Mouse (Mus musculus) CH12.LX (cell line): ENCODE results near the gene Ager. TPM values are rescaled to one million over a fixed set of nuclear protein-coding genes. Genes with fewer than 3 reads are reported as not detected.

Experiments used
- DNase-seq: peaks from one replicate; pipeline ENCODE4 v3.0.0-alpha.2; 2013; ENCODE audit errors: extremely low read depth
- H3K27ac ChIP-seq: 2 replicates; pipeline ENCODE4 v1.5.1; 2012; ENCODE audit warnings: low read depth, mild to moderate bottlenecking, control low read depth, moderate library complexity; ENCODE audit not compliant: insufficient read depth
- H3K27me3 ChIP-seq: replicated peaks from 2 replicates; pipeline ENCODE3; 2012; ENCODE audit warnings: inconsistent platforms
- H3K36me3 ChIP-seq, 2 experiments: replicated peaks in 1 of 2; 2 replicates each; pipeline versions ENCODE3 to v1.6.1; 2012; ENCODE audit warnings: inconsistent platforms in 1 of 2, low read length in 1 of 2, mild to moderate bottlenecking in 1 of 2, mixed read lengths in 1 of 2, moderate library complexity in 1 of 2; ENCODE audit not compliant: control insufficient read depth in 1 of 2, insufficient read depth in 1 of 2
- H3K4me1 ChIP-seq, 2 experiments: 2 replicates each; pipeline ENCODE4 v1.6.1; 2012; ENCODE audit warnings: inconsistent platforms in 1 of 2, moderate library complexity in 1 of 2; ENCODE audit not compliant: insufficient read depth in 2 of 2, control insufficient read depth in 1 of 2
- H3K4me2 ChIP-seq: 2 replicates; pipeline ENCODE4 v1.6.1; 2012; ENCODE audit warnings: low read depth, mild to moderate bottlenecking, control low read depth; ENCODE audit not compliant: poor library complexity, insufficient read depth, severe bottlenecking
- H3K4me3 ChIP-seq, 3 experiments: fragments of 150-350 bp in 1 of 3; sonication (generic) in 1 of 3; replicated peaks in 1 of 3; 2 replicates each; pipeline versions ENCODE3 to v1.5.1; 2011 to 2012; ENCODE audit warnings: low read depth in 2 of 3, low read length in 2 of 3, mild to moderate bottlenecking in 2 of 3, moderate library complexity in 2 of 3, control low read depth in 1 of 3, improper control_type of control experiment in 1 of 3, inconsistent platforms in 1 of 3, mixed read lengths in 1 of 3; ENCODE audit not compliant: poor library complexity in 1 of 3
- H3K79me2 ChIP-seq: replicated peaks from 2 replicates; pipeline ENCODE4 v1.6.1; 2012; ENCODE audit warnings: mild to moderate bottlenecking, moderate library complexity; ENCODE audit not compliant: control insufficient read depth, poor library complexity, insufficient read depth, severe bottlenecking; ENCODE audit errors: extremely low read depth
- H3K9ac ChIP-seq: 2 replicates; pipeline ENCODE4 v1.6.1; 2012; ENCODE audit warnings: low read depth, mild to moderate bottlenecking, control low read depth, moderate library complexity; ENCODE audit not compliant: insufficient read depth
- H3K9me3 ChIP-seq: replicated peaks from 2 replicates; pipeline ENCODE3; 2012; ENCODE audit warnings: low read length, inconsistent platforms, mixed read lengths
- CHD2 ChIP-seq: IDR thresholded peaks from 2 replicates; pipeline ENCODE4 v1.6.1; 2011; ENCODE audit warnings: low read length, improper control_type of control experiment
- ELF1 ChIP-seq: IDR thresholded peaks from 2 replicates; pipeline ENCODE4 v1.6.1; 2014; ENCODE audit warnings: low read depth, mild to moderate bottlenecking, inconsistent platforms, low read length, improper control_type of control experiment
- EP300 ChIP-seq: IDR thresholded peaks from 2 replicates; pipeline ENCODE4 v1.6.1; 2011; ENCODE audit warnings: low read length, improper control_type of control experiment
- ETS1 ChIP-seq: conservative IDR thresholded peaks from 2 replicates; pipeline ENCODE4 v1.6.1; 2012; ENCODE audit warnings: low read depth, mild to moderate bottlenecking, inconsistent platforms, low read length, improper control_type of control experiment, moderate library complexity
- IRF4 ChIP-seq: IDR thresholded peaks from 2 replicates; pipeline ENCODE4 v1.6.1; 2014; ENCODE audit warnings: low read depth, mild to moderate bottlenecking, inconsistent platforms, low read length, improper control_type of control experiment
- JUND ChIP-seq: conservative IDR thresholded peaks from 2 replicates; pipeline ENCODE4 v1.6.1; 2011; ENCODE audit warnings: low read depth, low read length, improper control_type of control experiment
- MAZ ChIP-seq: IDR thresholded peaks from 2 replicates; pipeline ENCODE4 v1.6.1; 2012; ENCODE audit warnings: low read depth, mild to moderate bottlenecking, inconsistent platforms, low read length, improper control_type of control experiment, moderate library complexity
- MEF2A ChIP-seq: IDR thresholded peaks from 2 replicates; pipeline ENCODE4 v1.6.1; 2014; ENCODE audit warnings: low read depth, mild to moderate bottlenecking, inconsistent platforms, low read length, improper control_type of control experiment, borderline replicate concordance
- MXI1 ChIP-seq: IDR thresholded peaks from 2 replicates; pipeline ENCODE4 v1.6.1; 2011; ENCODE audit warnings: mild to moderate bottlenecking, low read depth, low read length, improper control_type of control experiment
- NELFE ChIP-seq: IDR thresholded peaks from 2 replicates; pipeline ENCODE4 v1.6.1; 2011; ENCODE audit warnings: low read depth, low read length, improper control_type of control experiment
- NRF1 ChIP-seq: IDR thresholded peaks from 2 replicates; pipeline ENCODE4 v1.6.1; 2014; ENCODE audit warnings: low read depth, mild to moderate bottlenecking, inconsistent platforms, low read length, improper control_type of control experiment, moderate library complexity
- PAX5 ChIP-seq: IDR thresholded peaks from 2 replicates; pipeline ENCODE4 v1.6.1; 2012; ENCODE audit warnings: low read length, inconsistent platforms, mixed read lengths
- POLR2A ChIP-seq: IDR thresholded peaks from 2 replicates; pipeline ENCODE4 v1.6.1; 2011; ENCODE audit warnings: low read depth, mild to moderate bottlenecking, improper control_type of control experiment, low read length
- POLR2AphosphoS2 ChIP-seq: IDR thresholded peaks from 2 replicates; pipeline ENCODE4 v1.6.1; 2011; ENCODE audit warnings: low read depth, low read length, improper control_type of control experiment
- SIN3A ChIP-seq: IDR thresholded peaks from 2 replicates; pipeline ENCODE4 v1.6.1; 2012; ENCODE audit warnings: low read length, improper control_type of control experiment, inconsistent platforms
- TBP ChIP-seq: conservative IDR thresholded peaks from 2 replicates; pipeline ENCODE4 v1.6.1; 2011; ENCODE audit warnings: low read depth, low read length, improper control_type of control experiment
- TCF12 ChIP-seq: IDR thresholded peaks from 2 replicates; pipeline ENCODE4 v1.6.1; 2014; ENCODE audit warnings: low read depth, mild to moderate bottlenecking, inconsistent platforms, low read length, improper control_type of control experiment
- UBTF ChIP-seq: IDR thresholded peaks from 2 replicates; pipeline ENCODE4 v1.6.1; 2012; ENCODE audit warnings: low read depth, mild to moderate bottlenecking, inconsistent platforms, low read length, improper control_type of control experiment, moderate library complexity
- USF2 ChIP-seq: conservative IDR thresholded peaks from 2 replicates; pipeline ENCODE4 v1.6.1; 2011; ENCODE audit warnings: low read depth, low read length, improper control_type of control experiment
- ZC3H11A ChIP-seq: IDR thresholded peaks from 2 replicates; pipeline ENCODE4 v1.6.1; 2012; ENCODE audit warnings: low read depth, mild to moderate bottlenecking, inconsistent platforms, low read length, improper control_type of control experiment
- ZKSCAN1 ChIP-seq: IDR thresholded peaks from 2 replicates; pipeline ENCODE4 v1.6.1; 2012; ENCODE audit warnings: low read depth, inconsistent platforms, low read length, improper control_type of control experiment, borderline replicate concordance
- ZMIZ1 ChIP-seq: IDR thresholded peaks from 2 replicates; pipeline ENCODE4 v1.6.1; 2012; ENCODE audit warnings: low read depth, mild to moderate bottlenecking, inconsistent platforms, low read length, improper control_type of control experiment
- dilution Hi-C: fragments of 300-500 bp; cut with MboI; formaldehyde crosslinking; loops from 2 replicates; pipeline ENCODE4 v1.14.3; 2020; ENCODE audit warnings: low sequenced_read_pairs; ENCODE audit not compliant: extremely low pct_unique_long_range_greater_than_20kb, extremely low pct_ligation_motif_present
- in situ Hi-C: fragments of 300-500 bp; cut with MboI; formaldehyde crosslinking; loops from 3 replicates; pipeline ENCODE4 v1.14.3; 2019; ENCODE audit warnings: low sequenced_read_pairs, low pct_ligation_motif_present, low pct_unique_long_range_greater_than_20kb, mixed read lengths
- polyA plus RNA-seq: library from polyadenylated mRNA; unstranded; fragments of >175 nt; gene quantifications from 2 replicates; pipeline ENCODE4 v1.2.1, GENCODE M21; 2012; ENCODE audit warnings: low read depth; ENCODE audit not compliant: insufficient read length
- total RNA-seq, 2 experiments: library from RNA; depleted of rRNA; stranded (reverse); fragments of 300-350 nt in 1 of 2; fragments of >200 nt in 1 of 2; gene quantifications; 2 replicates each; pipeline ENCODE4 v1.2.3; 2012 to 2014

Gene Ager
- total and polyA plus RNA-seq, 3 experiments: 0.55 to 3.5 (median 0.81) TPM

GRCm38 (mm10) chr17:34604061-34604508 lies 6.4 kb downstream of the Ager start, which contains the start of gene Agpat1:
TSS of gene Agpat1 (plus strand) at chr17:34604262.
- DNase-seq: peak; percentile 99
- H3K9ac ChIP-seq: peak within 1 kb of the TSS; percentile 91
- peak within 1 kb of the TSS; percentile 49 for H3K27ac ChIP-seq
- H3K4me3 ChIP-seq: peak within 1 kb of the TSS; percentile 75 to 97 (median 82)
- in situ Hi-C loops (no loop called here), dilution Hi-C loops (no loop called here)
- peaks cover 12 to 39% of the 10 kb centered on the region in 2 experiments for H3K4me1 ChIP-seq
- peaks cover 15 to 45% of the 10 kb centered on the region in 2 experiments for H3K36me3 ChIP-seq
- H3K27me3 ChIP-seq: no peaks in the 10 kb centered on the region
- no peaks in the 10 kb centered on the region for H3K9me3 ChIP-seq
- no peak for TF ChIP-seq PAX5
- TF ChIP-seq MXI1: peak; percentile 34
- TF ChIP-seq TCF12: peak; percentile 87
- 0 out of 2 replicates have a peak, but pooled peaks have one; percentile 19 for TF ChIP-seq ZMIZ1
- peak; percentile 69; the same call in 1 of the 2 replicates for TF ChIP-seq TBP
- no peak for TF ChIP-seq NRF1
- peak; percentile 47; the same call in 1 of the 2 replicates for TF ChIP-seq MEF2A
- peak; percentile 80 for TF ChIP-seq NELFE
- peak; percentile 21; the same call in 1 of the 2 replicates for TF ChIP-seq MAZ
- TF ChIP-seq POLR2A: peak; percentile 92
- peak within 1 kb of the TSS; percentile 86 for H3K4me2 ChIP-seq
- peaks cover 12% of the 10 kb centered on the region for H3K79me2 ChIP-seq

GRCm38 (mm10) chr17:34604511-34605237 lies 7.0 kb downstream of the Ager start:
- Histone ChIP-seq H3K4me2 (peak overlapping the region; percentile 86), H3K27me3 (no peaks in the 10 kb centered on the region), H3K79me2 (peaks cover 12% of the 10 kb centered on the region), H3K4me3 (peak overlapping the region; percentile 63 to 97 (median 82)), H3K9me3 (no peaks in the 10 kb centered on the region), H3K4me1 (peaks cover 12 to 39% of the 10 kb centered on the region in 2 experiments), H3K9ac (peak overlapping the region; percentile 49), H3K27ac (peak overlapping the region; percentile 49), H3K36me3 (peaks cover 15 to 44% of the 10 kb centered on the region in 2 experiments)
- TF ChIP-seq JUND (no peak), UBTF (0 out of 2 replicates have a peak, but pooled peaks have one; percentile 27), NELFE (no peak)
- dilution Hi-C loops: no loop called here
- peak; percentile 40 for DNase-seq
- in situ Hi-C loops: no loop called here

- H3K27me3 ChIP-seq: no peaks in the 10 kb centered on the region
- peaks cover 12 to 39% of the 10 kb centered on the region in 2 experiments for H3K4me1 ChIP-seq
- H3K36me3 ChIP-seq: peaks cover 16 to 44% of the 10 kb centered on the region in 2 experiments
- dilution Hi-C loops (no loop called here), in situ Hi-C loops (no loop called here)
- peak; percentile 93 for DNase-seq
- peak overlapping the region; percentile 97 for H3K9ac ChIP-seq
- H3K4me2 ChIP-seq: peak overlapping the region; percentile 86
- peak overlapping the region; percentile 63 to 97 (median 82) for H3K4me3 ChIP-seq
- H3K79me2 ChIP-seq: peaks cover 12% of the 10 kb centered on the region
- H3K9me3 ChIP-seq: no peaks in the 10 kb centered on the region
- peak overlapping the region; percentile 66 for H3K27ac ChIP-seq
- TF ChIP-seq EP300 (no peak), MEF2A (no peak; the same call in 1 of the 2 replicates), MXI1 (peak; percentile 58; the same call in 1 of the 2 replicates), UBTF (peak; percentile 34; the same call in 1 of the 2 replicates), POLR2AphosphoS2 (no peak), USF2 (no peak), JUND (no peak), ZC3H11A (no peak), ZMIZ1 (peak; percentile 87), NRF1 (peak; percentile 40; the same call in 1 of the 2 replicates), PAX5 (no peak), IRF4 (peak; percentile 20; the same call in 1 of the 2 replicates), MAZ (peak; percentile 96), SIN3A (peak; percentile 75; the same call in 1 of the 2 replicates), ETS1 (no peak), ELF1 (peak; percentile 88), CHD2 (peak; percentile 60), ZKSCAN1 (no peak)
Observed at GRCm38 (mm10) chr17:34605609-34606008, 7.9 kb downstream of the Ager start.
